Mouse (Mus musculus): ENCODE data around the gene Ly75. TPM values are rescaled to one million over a fixed set of nuclear protein-coding genes. Genes with fewer than 3 reads are reported as not detected.
A peak's percentile ranks its signal among the peaks of the same experiment; 100 is the strongest.

Gene Ly75
- total RNA-seq (2014; rRNA removed): 2.9 and 4.8 TPM in 2 replicates
- 1.2 and 1.5 TPM in 2 replicates for polyA plus RNA-seq (2015; fragmentation: Nextera tagmentation; extraction: Ambion mirVana)

DNA sequence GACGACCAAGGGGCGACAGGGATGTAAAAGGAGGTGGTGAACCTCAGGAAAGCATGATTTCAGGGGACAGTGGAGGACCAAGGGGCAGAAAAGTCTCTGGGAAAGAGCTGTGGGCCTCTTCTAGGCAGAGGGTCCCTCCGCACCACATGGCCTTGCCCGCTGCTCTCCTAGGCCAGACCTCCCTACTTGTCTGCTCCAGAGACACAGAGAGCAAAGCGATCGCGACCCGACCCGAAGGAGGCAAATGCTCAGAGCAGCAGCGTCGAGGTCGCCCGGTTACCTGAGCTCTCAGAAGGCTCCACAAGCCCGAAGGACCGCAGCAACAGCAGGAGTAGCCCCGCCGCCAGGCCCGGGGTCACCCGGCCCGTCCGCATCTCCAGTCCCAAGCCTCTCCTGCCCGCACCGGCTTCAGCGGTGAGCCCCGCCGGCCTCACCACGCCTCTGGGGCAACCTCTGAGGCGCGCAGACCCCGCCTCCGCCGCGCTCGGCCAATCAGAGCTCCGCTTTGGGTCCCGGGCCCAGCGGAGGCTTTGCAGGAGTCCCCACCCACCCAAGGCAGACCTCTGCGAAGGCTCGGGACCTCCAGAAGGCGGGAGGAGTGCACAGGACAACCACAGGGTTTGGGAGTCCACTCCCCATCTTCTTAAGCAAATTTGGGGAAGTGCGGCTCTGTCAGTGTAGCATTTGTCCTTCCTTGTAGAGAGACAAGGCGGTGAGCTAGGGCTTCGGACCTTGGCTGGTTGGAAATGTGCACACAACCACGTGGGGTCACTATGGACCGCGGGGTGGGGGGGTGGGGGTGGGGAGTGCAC, at the start of gene Ly75:
Gene Ly75, minus strand, starts transcription at position 446 of the 812 bp plus-strand sequence.
- TF ChIP-seq CTCF (IDR thresholded peaks at IDR 0.05): no peak
- Histone ChIP-seq H3K36me3 (ENCODE audit: insufficient read depth, low read length) (no peaks in the 10 kb centered on the region), H3K27me3 (ENCODE audit: insufficient read depth, low read length) (peaks cover 4% of the 10 kb centered on the region; the same call in 1 of the 2 replicates), H3K4me3 (ENCODE audit: low read depth, low read length) (peak within 1 kb of the TSS; percentile 47), H3K9me3 (ENCODE audit: low read length) (no peaks in the 10 kb centered on the region), H3K4me1 (ENCODE audit: insufficient read depth, low read length) (no peaks in the 10 kb centered on the region), H3K9ac (replicated peaks; ENCODE audit: low read length, poor library complexity, severe bottlenecking) (peak within 1 kb of the TSS; percentile 62), H3K27ac (ENCODE audit: low read depth, low read length) (no peak within 1 kb of the TSS), H3K4me2 (ENCODE audit: low read depth, low read length, poor library complexity, severe bottlenecking) (peak within 1 kb of the TSS; percentile 86)
- DNase-seq (ENCODE audit: low spot score) (peak; percentile 64), ATAC-seq (ENCODE audit: low FRiP score) (peak; percentile 90)
- 1% methylated on average over 35 of the region's 46 CpGs for WGBS

DNA sequence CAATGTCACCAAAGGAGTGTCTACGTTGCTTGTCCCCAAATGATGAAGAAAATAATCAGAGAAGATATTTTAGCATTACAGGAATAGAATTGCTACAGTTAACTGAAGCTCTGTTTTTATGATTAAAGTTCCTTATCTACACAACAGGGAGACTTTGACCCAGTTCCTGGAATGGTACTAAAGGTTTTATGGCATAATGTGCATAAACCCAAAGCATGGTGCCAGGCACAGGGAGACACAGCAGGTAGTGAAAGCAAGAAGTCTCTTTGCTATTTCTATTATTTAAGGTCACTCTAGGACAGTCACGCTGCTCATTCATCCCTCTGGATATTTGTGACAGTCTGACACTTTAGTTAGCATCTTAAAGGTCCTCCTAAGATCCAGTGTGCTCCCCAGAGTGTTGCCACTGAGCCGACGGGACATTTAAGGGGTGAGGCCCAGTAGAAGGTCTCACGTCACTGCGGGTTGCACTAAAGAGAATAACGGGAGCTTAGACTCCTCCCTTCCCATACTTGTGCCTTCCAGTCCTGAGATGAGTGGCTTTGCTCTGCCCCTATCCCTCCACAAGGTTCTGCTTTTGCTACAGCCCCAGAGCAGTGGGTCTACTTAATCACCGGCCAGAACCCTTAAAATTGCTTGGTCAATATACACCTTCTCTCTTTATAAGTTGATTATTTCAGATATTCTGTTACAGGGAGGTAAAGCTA, 47.4 kb upstream of the Ly75 start:
- no peaks in the 10 kb centered on the region for H3K27me3 ChIP-seq (ENCODE audit: insufficient read depth, low read length)
- H3K4me3 ChIP-seq (ENCODE audit: low read depth, low read length): no peak overlapping the region
- no peak overlapping the region for H3K9ac ChIP-seq (replicated peaks; ENCODE audit: low read length, poor library complexity, severe bottlenecking)
- DNase-seq (ENCODE audit: low spot score) (no peak), ATAC-seq (ENCODE audit: low FRiP score) (no peak)
- 77% methylated on average over 8 of the region's 8 CpGs for WGBS
- H3K27ac ChIP-seq (ENCODE audit: low read depth, low read length): no peak overlapping the region
- no peaks in the 10 kb centered on the region for H3K36me3 ChIP-seq (ENCODE audit: insufficient read depth, low read length)
- H3K9me3 ChIP-seq (ENCODE audit: low read length): no peaks in the 10 kb centered on the region
- H3K4me1 ChIP-seq (ENCODE audit: insufficient read depth, low read length): no peaks in the 10 kb centered on the region
- H3K4me2 ChIP-seq (ENCODE audit: low read depth, low read length, poor library complexity, severe bottlenecking): no peak overlapping the region
- no peak for TF ChIP-seq CTCF (IDR thresholded peaks at IDR 0.05)

DNA sequence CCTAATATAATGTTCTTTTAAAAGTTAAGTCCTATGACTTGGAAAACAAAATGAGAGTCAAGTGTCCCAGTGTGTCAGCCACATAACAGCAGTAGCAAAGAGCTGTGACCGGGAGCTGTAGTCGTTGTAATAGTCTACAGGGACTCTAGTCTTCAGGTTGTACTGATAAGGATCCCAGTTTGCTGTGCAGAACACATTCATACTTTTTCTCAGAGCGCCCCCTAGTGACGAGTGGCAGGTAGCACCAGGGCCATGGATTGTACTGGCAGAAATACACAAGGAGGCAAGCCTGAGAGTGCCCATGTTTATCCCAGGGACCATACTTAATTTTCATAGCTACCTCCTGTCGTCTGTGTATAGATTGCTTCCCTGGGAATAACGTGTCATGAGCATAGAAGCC, 35.0 kb upstream of the Ly75 start:
- ATAC-seq (ENCODE audit: low FRiP score): no peak
- no peak overlapping the region for H3K9ac ChIP-seq (replicated peaks; ENCODE audit: low read length, poor library complexity, severe bottlenecking)
- no peaks in the 10 kb centered on the region for H3K9me3 ChIP-seq (ENCODE audit: low read length)
- WGBS: 8% methylated on average over 6 of the region's 6 CpGs
- no peak overlapping the region for H3K4me2 ChIP-seq (ENCODE audit: low read depth, low read length, poor library complexity, severe bottlenecking)
- no peaks in the 10 kb centered on the region for H3K4me1 ChIP-seq (ENCODE audit: insufficient read depth, low read length)
- no peak overlapping the region for H3K4me3 ChIP-seq (ENCODE audit: low read depth, low read length)
- no peaks in the 10 kb centered on the region for H3K27me3 ChIP-seq (ENCODE audit: insufficient read depth, low read length)
- H3K27ac ChIP-seq (ENCODE audit: low read depth, low read length): no peak overlapping the region
- no peaks in the 10 kb centered on the region for H3K36me3 ChIP-seq (ENCODE audit: insufficient read depth, low read length)
- peak; percentile 84 for TF ChIP-seq CTCF (IDR thresholded peaks at IDR 0.05)
- peak; percentile 74 for DNase-seq (ENCODE audit: low spot score)

DNA sequence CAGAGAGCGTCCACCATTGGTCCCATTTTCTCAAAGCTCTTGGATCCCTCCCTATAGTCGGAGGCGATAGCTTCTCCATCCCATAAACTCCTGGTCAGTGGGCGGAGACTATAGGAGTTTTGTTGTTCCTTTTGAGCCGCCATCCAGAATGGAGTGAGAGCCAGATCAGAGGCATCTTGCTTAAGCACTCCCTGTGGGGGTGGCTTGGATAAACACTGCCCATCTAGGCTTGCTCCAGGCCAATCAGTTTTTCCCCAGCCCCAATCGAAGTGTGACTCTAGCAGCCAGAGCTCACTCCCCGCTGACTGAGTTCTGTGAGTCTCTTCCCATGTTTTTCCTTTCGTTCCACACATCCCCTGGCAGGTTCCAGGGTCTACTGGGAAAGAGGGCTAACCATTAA, 31.2 kb upstream of the Ly75 start:
- Histone ChIP-seq H3K9me3 (ENCODE audit: low read length) (no peaks in the 10 kb centered on the region), H3K4me3 (ENCODE audit: low read depth, low read length) (no peak overlapping the region), H3K9ac (replicated peaks; ENCODE audit: low read length, poor library complexity, severe bottlenecking) (no peak overlapping the region), H3K27ac (ENCODE audit: low read depth, low read length) (no peak overlapping the region), H3K36me3 (ENCODE audit: insufficient read depth, low read length) (no peaks in the 10 kb centered on the region), H3K4me1 (ENCODE audit: insufficient read depth, low read length) (no peaks in the 10 kb centered on the region), H3K4me2 (ENCODE audit: low read depth, low read length, poor library complexity, severe bottlenecking) (no peak overlapping the region), H3K27me3 (ENCODE audit: insufficient read depth, low read length) (no peaks in the 10 kb centered on the region)
- ATAC-seq (ENCODE audit: low FRiP score): no peak
- no peak for TF ChIP-seq CTCF (IDR thresholded peaks at IDR 0.05)
- WGBS: 62% methylated on average over 8 of the region's 8 CpGs
- no peak for DNase-seq (ENCODE audit: low spot score)

DNA sequence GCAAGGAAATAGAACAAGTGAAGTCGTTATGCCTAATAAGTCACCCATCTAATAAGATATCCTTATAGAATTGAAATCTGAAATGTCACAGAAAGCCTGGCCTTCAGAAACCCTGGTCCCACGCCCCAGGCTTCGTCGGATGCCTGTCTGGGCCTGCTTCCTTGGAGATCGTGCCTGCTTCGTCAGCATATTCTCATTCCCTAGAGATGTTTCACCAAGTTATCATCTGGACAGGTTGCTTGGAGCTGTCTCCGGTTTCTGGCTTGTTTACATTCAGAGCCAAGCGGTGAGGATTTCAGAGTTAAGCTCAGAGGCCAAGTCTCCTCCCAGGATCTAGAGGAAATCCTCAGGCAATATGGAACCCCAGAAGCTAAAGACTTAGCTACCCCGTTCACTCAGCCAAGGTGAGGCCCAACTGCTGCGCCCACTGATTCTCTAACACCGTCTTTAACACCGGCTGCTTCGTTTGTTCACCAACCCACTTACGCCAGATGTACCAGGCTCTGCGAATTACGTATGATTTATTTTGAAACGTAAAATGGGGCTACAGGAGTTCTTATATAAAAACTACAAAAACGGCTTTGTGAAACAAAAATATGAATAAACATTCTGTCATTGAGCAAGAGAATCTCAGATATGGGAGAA, 30.0 kb upstream of the Ly75 start:
- Histone ChIP-seq H3K9me3 (ENCODE audit: low read length) (no peaks in the 10 kb centered on the region), H3K4me3 (ENCODE audit: low read depth, low read length) (no peak overlapping the region), H3K27ac (ENCODE audit: low read depth, low read length) (no peak overlapping the region), H3K9ac (replicated peaks; ENCODE audit: low read length, poor library complexity, severe bottlenecking) (no peak overlapping the region), H3K36me3 (ENCODE audit: insufficient read depth, low read length) (no peaks in the 10 kb centered on the region), H3K27me3 (ENCODE audit: insufficient read depth, low read length) (no peaks in the 10 kb centered on the region), H3K4me1 (ENCODE audit: insufficient read depth, low read length) (no peaks in the 10 kb centered on the region), H3K4me2 (ENCODE audit: low read depth, low read length, poor library complexity, severe bottlenecking) (no peak overlapping the region)
- ATAC-seq (ENCODE audit: low FRiP score) (no peak), DNase-seq (ENCODE audit: low spot score) (no peak)
- TF ChIP-seq CTCF (IDR thresholded peaks at IDR 0.05): no peak
- WGBS: 80% methylated on average over 18 of the region's 18 CpGs

Data from midbrain, postnatal 0 days (tissue).